Mouse (Mus musculus) erythroblast, embryonic 14.5 days (primary cell): Measurements from ENCODE around the gene Ctrc. TPM values are rescaled to one million over a fixed set of nuclear protein-coding genes. Genes with fewer than 3 reads are reported as not detected.

Experiments
- H3K27me3 ChIP-seq: 2 replicates; pipeline ENCODE4 v1.6.1; 2012; ENCODE audit warnings: inconsistent platforms; ENCODE audit not compliant: control insufficient read depth
- H3K36me3 ChIP-seq: 2 replicates; pipeline ENCODE4 v1.6.1; 2012; ENCODE audit warnings: mild to moderate bottlenecking, inconsistent platforms; ENCODE audit not compliant: control insufficient read depth
- H3K4me1 ChIP-seq: 2 replicates; pipeline ENCODE4 v1.6.1; 2012; ENCODE audit warnings: inconsistent platforms; ENCODE audit not compliant: control insufficient read depth
- H3K4me3 ChIP-seq: replicated peaks from 2 replicates; pipeline ENCODE3; 2012; ENCODE audit warnings: moderate library complexity, mild to moderate bottlenecking, inconsistent platforms
- H3K9me3 ChIP-seq: 2 replicates; pipeline ENCODE4 v1.6.1; 2012; ENCODE audit warnings: low read length, inconsistent platforms, mixed read lengths; ENCODE audit not compliant: control insufficient read depth
- GATA1 ChIP-seq: IDR thresholded peaks from 2 replicates; pipeline ENCODE4 v1.6.1; 2012; ENCODE audit warnings: low read length, inconsistent platforms, mixed read lengths
- TAL1 ChIP-seq: IDR thresholded peaks from 3 replicates; pipeline ENCODE4 v1.6.1; 2012; ENCODE audit warnings: low read length, inconsistent platforms, mixed read lengths
- polyA plus RNA-seq: library from polyadenylated mRNA; stranded (reverse); fragments of >175 nt; gene quantifications from 2 replicates; pipeline ENCODE4 v1.2.3, GENCODE M21; 2012

Gene Ctrc
- polyA plus RNA-seq, 1 experiment: not detected

- H3K4me3 ChIP-seq: no peak overlapping the region
- peaks cover 43% of the 10 kb centered on the region for H3K36me3 ChIP-seq
- TF ChIP-seq TAL1 (no peak), GATA1 (no peak)
- no peaks in the 10 kb centered on the region for H3K27me3 ChIP-seq
- H3K4me1 ChIP-seq: no peaks in the 10 kb centered on the region; the same call in none of the 2 replicates
- H3K9me3 ChIP-seq: no peaks in the 10 kb centered on the region
These were observed 29.1 kb downstream of the Ctrc start for GRCm38 (mm10) chr4:141816776-141817655.

- Histone ChIP-seq H3K9me3 (no peaks in the 10 kb centered on the region), H3K27me3 (no peaks in the 10 kb centered on the region), H3K36me3 (peaks cover 51% of the 10 kb centered on the region), H3K4me1 (no peaks in the 10 kb centered on the region; the same call in 1 of the 2 replicates), H3K4me3 (no peak overlapping the region)
- TF ChIP-seq TAL1: no peak
- TF ChIP-seq GATA1: no peak
These were observed 29.9 kb downstream of the Ctrc start for GRCm38 (mm10) chr4:141816267-141816666.

GRCm38 (mm10) chr4:141811375-141811774 is 34.8 kb downstream of the Ctrc start:
- H3K27me3 ChIP-seq: no peaks in the 10 kb centered on the region
- H3K4me1 ChIP-seq: no peaks in the 10 kb centered on the region
- peaks cover 99% of the 10 kb centered on the region for H3K36me3 ChIP-seq
- TF ChIP-seq GATA1 (no peak), TAL1 (no peak)
- no peak overlapping the region for H3K4me3 ChIP-seq
- no peaks in the 10 kb centered on the region for H3K9me3 ChIP-seq

- H3K4me1 ChIP-seq: no peaks in the 10 kb centered on the region
- no peaks in the 10 kb centered on the region for H3K27me3 ChIP-seq
- no peak overlapping the region for H3K4me3 ChIP-seq
- peaks cover 99% of the 10 kb centered on the region for H3K36me3 ChIP-seq
- TF ChIP-seq GATA1 (no peak), TAL1 (no peak)
- no peaks in the 10 kb centered on the region; the same call in 1 of the 2 replicates for H3K9me3 ChIP-seq
These were observed 35.2 kb downstream of the Ctrc start for GRCm38 (mm10) chr4:141810975-141811374.

GRCm38 (mm10) chr4:141809850-141810464 is 36.2 kb downstream of the Ctrc start:
- TF ChIP-seq TAL1 (no peak), GATA1 (no peak)
- Histone ChIP-seq H3K36me3 (peaks cover 100% of the 10 kb centered on the region), H3K4me3 (no peak overlapping the region), H3K4me1 (no peaks in the 10 kb centered on the region), H3K27me3 (no peaks in the 10 kb centered on the region), H3K9me3 (peaks cover 3% of the 10 kb centered on the region; the same call in 1 of the 2 replicates)

- TF ChIP-seq GATA1 (no peak), TAL1 (no peak)
These were observed 40.3 kb downstream of the Ctrc start for GRCm38 (mm10) chr4:141805886-141806285.

GRCm38 (mm10) chr4:141804105-141804504 is 42.1 kb downstream of the Ctrc start:
- Histone ChIP-seq H3K36me3 (peaks cover 68% of the 10 kb centered on the region), H3K27me3 (no peaks in the 10 kb centered on the region), H3K9me3 (peaks cover 6% of the 10 kb centered on the region; the same call in 1 of the 2 replicates), H3K4me1 (peaks cover 2% of the 10 kb centered on the region; the same call in 1 of the 2 replicates), H3K4me3 (no peak overlapping the region)
- TF ChIP-seq GATA1 (no peak), TAL1 (no peak)

More at GRCm38 (mm10) chr4:141805886-141806285, 40.3 kb downstream of the Ctrc start:
- H3K4me1 ChIP-seq: peaks cover 2% of the 10 kb centered on the region; the same call in 1 of the 2 replicates
- no peaks in the 10 kb centered on the region for H3K27me3 ChIP-seq
- no peak overlapping the region for H3K4me3 ChIP-seq
- peaks cover 6% of the 10 kb centered on the region; the same call in 1 of the 2 replicates for H3K9me3 ChIP-seq
- peaks cover 84% of the 10 kb centered on the region for H3K36me3 ChIP-seq

- Histone ChIP-seq H3K27me3 (no peaks in the 10 kb centered on the region), H3K4me1 (peaks cover 40% of the 10 kb centered on the region), H3K36me3 (peaks cover 44% of the 10 kb centered on the region), H3K9me3 (peaks cover 3% of the 10 kb centered on the region), H3K4me3 (no peak overlapping the region)
- no peak for TF ChIP-seq GATA1
- no peak for TF ChIP-seq TAL1
These were observed 48.6 kb downstream of the Ctrc start for GRCm38 (mm10) chr4:141797545-141797944.

GRCm38 (mm10) chr4:141796954-141797353 is 49.2 kb downstream of the Ctrc start:
- H3K9me3 ChIP-seq: peaks cover 3% of the 10 kb centered on the region
- TF ChIP-seq TAL1 (no peak), GATA1 (no peak)
- H3K27me3 ChIP-seq: no peaks in the 10 kb centered on the region
- H3K4me1 ChIP-seq: peaks cover 46% of the 10 kb centered on the region
- no peak overlapping the region for H3K4me3 ChIP-seq
- peaks cover 43% of the 10 kb centered on the region for H3K36me3 ChIP-seq
